Mouse (Mus musculus): ENCODE results near the gene Cd300e. TPM values are rescaled to one million over a fixed set of nuclear protein-coding genes. Genes with fewer than 3 reads are reported as not detected.
A peak's percentile ranks its signal among the peaks of the same experiment; 100 is the strongest.
"Not testable (repeated sequence)": the region's sequence is repeated elsewhere in the genome, so short reads cannot be mapped to it uniquely, and the experiment has no call there.

Cd300e gene
- total RNA-seq, 2 experiments from 2014 or later: not detected

DNA sequence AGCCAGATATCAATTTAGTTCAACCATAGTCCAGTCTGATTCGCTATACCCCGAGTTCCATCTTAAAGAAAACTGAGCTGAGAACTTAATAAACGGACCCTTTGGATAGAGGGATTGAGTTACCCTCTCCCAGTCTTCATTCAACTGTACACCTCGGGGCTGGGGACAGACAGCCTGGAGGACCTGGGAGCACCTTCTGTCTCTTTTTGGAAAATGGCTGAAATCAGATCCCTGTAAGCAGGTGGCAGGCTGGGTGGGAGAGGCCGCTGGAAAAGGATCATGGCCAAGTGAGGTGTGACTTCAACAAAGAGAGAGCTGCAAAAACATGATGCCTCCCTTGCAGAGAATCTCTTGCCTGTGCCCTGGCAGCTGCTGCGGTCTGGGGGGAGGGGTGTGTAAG is 20.2 kb upstream of the Cd300e start:
- no peak for DNase-seq

DNA sequence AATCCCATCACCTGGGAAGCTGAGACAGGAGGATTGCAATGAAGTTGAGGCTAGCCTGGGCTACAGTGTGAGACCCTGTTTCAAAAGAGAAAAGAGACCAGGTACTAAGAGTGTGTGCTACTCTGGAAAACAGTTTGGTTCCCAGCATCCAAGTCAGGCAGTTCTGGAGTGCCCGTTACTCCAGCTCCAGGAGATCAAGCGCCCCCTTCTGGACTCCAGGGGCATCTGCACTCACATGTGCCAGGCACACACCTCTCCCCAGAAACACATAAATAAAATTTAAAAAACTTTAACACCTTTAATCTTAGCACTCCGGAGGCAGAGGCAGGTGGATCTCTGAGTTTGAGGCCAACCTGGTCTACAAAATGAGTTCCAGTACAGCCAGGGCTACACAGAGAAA is 19.4 kb upstream of the Cd300e start:
- no peak for DNase-seq

DNA sequence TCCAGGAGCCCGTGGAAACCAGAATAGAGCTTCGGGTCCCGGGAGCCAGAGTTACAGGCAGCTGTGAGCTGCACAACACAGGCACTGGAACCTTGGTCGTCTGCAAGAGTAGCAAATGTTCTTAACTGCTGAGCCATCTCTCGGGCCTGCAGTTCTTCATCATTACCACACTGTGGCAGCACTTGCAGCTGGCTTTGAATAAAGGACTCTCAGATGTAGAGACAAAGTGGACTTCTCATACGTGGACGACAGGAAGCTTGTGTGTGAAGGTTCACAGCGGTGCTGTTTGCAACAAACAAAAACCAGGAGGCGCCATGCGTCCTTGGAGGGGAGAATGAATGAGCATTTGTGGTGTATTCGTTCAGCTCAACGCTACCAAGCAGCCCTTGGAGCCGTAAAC is 18.9 kb upstream of the Cd300e start:
- peak; percentile 16 for DNase-seq

DNA sequence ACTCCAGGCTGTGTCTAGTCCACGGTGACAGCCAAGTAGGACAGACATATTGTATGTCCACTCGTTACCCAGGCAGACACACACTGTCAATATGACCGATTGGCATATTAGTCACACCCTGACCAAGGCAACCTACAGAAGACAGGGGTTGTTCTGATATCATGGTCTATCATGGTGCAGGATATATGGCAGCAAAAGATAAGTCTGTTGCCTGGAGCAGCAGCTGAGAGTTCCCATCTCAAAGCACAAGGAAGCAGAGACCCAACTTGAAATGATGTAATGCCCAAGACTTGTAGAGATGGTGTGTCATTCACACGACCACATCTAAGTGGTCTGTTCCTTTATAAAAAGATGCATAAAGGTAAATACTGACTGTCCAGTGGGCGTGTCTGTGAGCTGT is 16.7 kb upstream of the Cd300e start:
- no peak for DNase-seq

DNA sequence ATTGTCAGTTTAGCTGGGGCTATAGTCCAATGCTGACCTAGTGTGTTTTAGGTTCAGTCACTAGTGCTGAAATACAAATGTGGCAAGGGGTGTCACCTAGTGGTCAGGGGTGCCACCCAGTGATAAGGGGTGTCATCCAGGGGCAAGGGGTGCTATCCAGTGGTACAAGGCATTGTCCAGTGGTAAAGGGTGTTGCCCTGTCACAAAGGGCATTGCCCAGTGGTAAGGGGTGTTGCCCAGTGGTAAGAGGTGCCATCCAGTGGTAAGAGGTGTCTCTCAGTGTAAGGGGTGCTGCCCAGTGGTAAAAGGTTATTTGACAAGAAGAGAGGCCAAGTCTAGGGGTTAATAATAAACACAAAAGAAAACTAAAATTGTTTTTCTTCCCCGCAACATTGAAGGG is 15.5 kb upstream of the Cd300e start:
- no peak for DNase-seq

DNA sequence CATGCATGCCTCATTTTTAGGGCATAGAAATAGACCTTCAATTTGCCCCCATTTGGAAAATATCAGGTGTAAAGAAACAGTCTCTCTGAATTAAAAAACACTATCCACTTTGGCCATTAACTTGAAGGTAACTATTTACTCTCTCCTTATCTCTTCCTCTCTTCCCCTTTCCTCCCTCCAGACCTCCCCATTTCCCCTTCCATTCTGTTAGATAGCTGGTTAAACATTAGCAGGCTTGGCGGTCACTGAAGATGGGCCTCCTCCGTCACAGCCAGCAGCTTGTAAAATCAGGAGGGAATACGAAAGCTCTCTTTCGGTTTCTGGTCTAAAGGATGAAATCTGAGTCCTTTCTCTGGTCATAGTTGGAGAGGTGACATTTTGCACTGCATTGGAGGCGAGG is 13.9 kb upstream of the Cd300e start:
- no peak for DNase-seq

DNA sequence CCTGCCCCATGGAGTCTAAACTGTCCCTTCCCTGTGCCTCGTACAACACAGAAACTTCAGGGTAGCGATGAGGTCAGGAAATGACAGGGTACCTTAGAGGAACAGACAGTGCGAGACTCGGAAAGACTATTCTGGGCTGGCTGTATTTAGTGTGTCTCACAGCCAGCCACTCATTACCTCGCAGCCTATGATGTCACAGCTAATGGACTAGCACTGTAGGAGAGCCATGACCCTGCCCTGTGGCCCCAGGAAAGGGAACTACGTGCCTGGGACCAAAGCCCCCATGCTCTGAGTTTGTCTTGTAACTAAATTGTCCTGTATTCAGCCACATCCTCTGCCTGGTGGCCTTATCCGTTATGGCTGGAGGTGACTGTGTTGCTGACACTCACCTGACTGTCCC is 13.4 kb upstream of the Cd300e start:
- DNase-seq: no peak

DNA sequence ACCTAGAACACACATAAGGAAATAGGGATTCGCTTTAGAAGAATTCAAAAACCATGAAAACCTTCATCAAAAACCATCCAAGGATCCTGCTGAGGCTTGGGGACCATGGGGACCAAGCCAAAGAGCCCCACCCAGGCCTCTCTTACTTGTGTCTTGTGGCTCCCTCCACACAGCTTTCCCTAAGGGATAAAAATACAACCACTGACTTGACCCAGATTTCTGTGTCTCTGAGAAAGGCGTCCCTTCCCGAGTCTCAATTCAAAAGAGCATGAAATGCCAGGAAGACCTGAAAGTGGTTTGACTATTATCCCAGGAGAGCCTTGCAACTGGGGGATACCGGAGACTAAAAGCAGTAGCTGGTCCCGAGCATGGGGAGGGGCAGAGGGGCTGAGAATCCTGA is 11.0 kb upstream of the Cd300e start:
- DNase-seq: no peak

DNA sequence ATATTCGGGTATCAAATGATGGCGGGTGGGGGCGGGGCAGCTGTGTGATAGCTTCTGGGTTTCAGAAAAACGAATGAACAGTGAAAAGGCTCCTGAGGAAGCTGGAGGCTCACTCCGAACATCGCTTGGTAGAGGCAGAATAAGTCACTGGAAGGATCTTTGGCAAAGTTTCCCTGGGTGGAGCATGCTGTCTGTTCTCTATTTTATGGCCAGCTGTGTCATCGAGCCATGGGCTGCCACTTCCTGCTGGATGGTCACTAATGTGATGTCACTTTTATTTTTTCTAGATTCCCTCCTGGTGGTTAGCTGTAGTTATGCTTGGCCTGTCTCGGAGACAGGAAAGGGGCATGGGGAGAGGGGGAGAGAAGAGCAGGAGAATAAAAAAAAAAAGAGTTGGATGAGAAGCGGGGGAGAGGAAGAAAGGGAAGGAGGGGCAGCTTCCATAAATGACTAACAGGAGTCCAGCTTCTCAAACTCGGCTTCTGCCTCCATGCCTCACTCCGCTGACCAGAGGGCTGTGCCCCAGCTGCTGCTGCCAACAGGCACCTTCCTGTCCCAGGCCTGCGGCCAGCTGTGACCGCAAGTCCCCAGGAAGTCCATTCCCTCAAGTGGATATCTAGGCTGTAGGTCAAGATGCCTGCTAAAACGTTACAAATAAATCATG is 9.8 kb upstream of the Cd300e start:
- peak; percentile 45 for DNase-seq

DNA sequence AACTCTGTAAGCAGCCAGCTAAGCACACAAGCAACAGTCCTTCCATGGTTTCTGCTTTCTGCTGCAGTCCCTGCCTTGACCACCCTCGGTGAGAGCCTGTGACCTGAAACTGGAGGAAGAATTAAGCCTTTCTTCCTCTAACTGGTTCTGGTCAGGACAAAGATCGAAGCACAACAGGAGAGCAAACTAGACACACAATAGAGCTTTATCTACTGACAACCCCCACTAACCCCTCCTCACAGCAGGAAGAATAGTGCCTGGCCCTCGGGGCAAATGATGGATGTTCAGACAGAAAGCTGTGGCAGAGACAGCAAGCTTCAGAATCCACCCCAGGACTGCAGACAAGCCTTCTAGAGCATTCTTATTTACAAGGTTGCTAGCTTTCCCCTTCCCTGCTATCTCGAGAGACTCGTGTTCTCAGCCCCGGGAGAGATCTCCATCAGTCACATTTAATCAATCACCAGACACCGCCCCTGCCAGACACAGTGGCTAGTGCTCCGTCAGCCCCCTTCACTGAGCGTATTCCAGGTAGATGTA is 9.1 kb upstream of the Cd300e start:
- DNase-seq: no peak

DNA sequence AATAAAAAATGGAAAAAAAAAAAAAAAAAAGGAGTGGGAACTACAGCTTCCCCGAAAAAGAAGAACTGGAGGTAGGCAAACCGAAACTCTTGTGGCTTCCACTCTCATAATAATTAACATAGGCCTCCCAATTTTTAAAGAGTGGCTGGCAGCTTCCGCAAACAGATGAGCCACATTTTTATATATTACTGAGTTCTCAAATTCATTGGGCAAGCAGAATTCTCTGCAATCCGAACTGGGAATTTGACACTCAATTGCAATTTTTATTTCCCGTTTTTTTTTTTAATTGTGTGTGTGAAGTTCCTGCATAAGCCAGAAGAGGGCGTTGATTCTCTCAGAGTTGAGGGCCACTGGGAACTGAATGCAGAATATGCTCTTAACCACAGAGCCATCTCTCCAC is 4.8 kb upstream of the Cd300e start:
- DNase-seq: no peak

DNA sequence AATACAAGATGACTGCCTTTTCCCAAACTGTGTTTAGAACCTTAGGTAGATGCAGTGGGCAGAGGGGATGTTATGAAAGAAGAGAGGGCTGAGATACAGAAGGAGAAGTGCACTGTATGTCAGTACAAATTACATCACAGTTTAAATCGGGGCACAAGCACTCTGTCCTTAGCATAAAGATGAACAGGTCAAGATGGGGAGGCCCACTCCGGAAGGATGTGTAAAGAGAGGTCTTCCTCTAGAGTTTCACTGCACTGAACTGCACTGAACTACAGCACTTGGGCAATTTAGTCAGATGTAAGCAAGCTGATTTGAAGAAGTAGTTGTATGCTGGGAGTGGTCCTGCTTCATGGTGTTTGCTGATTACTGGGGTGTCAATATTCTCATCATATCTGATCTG is 2.2 kb downstream of the Cd300e start:
- no peak for DNase-seq

DNA sequence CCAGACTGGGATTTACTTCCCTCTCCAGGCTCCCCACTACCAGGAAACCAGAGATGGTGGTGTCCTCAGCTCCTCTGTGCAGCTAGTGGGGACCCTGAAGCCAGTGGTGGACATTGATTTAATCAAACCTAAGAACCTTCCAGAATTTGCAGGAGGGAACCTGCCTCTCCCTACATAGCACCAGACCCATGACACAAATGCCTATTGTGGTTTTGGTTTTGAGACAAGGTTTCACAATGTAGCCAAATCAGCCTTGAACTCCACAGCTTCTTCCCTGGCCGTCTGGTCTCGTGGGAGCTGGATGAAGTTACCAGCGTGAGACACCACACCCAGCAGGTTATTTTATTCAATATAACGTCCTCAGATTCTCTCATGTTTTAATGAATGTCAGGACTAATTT is 3.3 kb downstream of the Cd300e start:
- no peak for DNase-seq

DNA sequence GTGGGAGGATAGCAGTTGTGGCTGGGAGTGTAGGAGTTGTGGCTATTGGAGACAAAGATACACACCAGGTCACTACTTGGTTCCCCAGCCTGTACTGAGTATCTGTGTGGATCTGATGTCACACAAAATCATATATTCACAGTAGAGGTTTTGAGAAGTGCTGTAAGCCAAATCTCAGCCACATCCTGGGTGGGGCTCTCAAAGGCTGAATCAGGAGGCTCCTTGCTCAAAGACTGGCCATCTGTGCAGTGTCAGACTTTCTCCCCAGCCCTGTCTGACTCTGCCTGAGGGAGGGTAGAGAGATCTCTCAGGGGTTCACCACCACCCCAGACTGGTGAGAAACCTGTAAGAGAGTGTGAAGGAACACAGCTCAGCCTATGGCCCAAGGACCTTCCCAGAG is 7.4 kb downstream of the Cd300e start:
- DNase-seq: no peak

DNA sequence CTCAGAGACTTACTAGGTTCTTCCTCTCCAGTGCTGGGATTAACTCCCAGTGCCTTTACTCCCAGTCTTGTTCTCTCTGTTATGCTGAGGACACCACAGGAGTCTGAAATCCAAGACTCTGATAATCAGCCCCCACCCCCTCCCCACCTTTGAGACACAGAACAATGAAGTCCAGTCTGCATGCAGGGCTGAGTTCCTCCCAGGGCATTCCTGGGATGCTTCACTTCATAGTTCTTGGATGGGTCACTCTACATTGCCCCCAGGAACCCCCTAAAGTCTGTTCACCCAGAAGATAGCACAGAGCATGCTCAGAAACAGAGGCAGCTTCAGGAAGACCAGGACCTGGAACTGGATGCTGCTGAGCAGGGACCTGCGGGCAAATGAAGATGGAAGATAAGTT is 9.0 kb downstream of the Cd300e start:
- DNase-seq: no peak

DNA sequence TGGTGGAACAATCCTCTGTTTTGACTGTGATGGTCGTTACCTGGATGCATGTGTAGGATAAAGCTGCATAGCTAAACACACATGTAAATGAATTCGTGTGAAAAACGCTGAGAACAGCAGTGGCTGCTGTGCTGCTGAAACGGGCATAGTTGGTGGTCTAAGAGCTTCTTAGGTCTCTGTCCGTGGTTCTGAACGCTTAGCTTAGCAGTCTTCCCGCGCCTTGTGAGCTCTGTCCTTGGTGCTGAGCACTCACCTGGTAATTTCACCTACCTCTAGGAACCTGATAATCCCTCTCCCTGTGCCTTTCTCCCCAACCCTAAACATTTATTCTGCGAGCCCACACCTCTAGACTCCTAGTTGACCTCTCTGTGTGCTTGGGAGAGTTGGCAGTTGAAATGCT is 9.8 kb downstream of the Cd300e start:
- DNase-seq: no peak

DNA sequence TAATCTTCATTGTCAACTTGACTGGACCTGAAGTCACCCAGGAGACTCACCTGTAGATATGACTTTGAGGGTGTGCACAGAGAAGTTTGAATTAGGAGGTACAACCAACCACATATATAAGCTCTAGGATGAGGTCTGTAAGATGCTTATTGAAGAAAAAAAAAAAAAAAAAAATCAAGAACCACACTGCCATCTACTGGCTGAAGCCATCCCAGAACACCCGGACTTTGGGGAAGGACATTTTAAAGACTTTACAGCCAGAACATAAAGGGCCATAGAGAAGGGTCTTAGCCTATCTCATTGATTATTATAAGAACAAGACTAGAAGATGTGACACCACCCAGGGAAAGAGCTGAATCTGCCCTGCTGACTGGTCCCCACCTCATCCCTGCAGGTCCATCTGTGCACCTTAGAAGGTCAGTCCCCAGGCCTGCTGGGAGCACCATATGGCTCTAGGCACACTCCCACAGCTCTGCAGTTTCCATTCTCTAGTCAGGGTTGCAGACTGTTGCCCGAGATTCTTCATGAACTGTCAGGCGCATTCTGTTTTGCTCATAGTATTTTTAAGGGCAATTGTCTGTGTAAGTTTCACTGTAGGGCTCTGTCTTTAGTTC is 12.6 kb downstream of the Cd300e start:
- no peak for DNase-seq

DNA sequence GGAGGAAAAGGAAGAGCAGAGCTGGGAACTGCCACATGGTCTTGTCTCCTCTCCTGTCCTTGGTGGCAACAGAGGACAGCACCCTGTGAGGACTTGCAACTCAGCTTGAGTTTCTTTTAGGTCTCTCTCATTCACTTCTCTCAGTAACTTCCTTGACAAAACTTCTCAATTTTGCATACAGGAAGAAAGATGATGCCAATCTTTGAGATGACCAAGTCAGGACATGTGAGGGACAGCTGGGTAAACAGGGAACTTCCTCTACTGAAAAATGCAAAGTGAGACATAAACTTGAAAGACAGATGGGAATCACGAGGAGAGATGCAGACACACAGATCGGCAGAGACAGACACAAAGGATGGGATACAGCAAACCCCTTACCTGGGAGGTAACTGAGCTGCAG is 13.7 kb downstream of the Cd300e start, which contains the start of gene Cd300ld3:
Cd300ld3 (minus strand) TSS at position 151 of the 400 bp plus-strand sequence.
- no peak for DNase-seq

DNA sequence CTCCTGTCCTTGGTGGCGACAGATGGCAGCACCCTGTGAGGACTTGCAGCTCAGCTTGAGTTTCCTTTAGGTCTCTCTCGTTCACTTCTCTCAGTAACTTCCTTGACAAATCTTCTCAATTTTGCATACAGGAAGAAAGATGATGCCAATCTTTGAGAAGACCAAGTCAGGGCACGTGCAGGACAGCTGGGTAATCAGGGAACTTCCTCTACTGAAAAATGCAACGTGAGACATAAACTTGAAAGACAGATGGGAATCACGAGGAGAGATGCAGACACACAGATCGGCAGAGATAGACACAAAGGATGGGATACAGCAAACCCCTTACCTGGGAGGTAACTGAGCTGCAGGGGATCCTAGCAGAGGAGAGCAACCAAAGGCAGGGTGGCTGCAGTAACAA is 24.3 kb downstream of the Cd300e start, which contains the start of gene Cd300ld5:
Cd300ld5 (minus strand) TSS at position 101 of the 400 bp plus-strand sequence.
- DNase-seq: not testable (repeated sequence)

DNA sequence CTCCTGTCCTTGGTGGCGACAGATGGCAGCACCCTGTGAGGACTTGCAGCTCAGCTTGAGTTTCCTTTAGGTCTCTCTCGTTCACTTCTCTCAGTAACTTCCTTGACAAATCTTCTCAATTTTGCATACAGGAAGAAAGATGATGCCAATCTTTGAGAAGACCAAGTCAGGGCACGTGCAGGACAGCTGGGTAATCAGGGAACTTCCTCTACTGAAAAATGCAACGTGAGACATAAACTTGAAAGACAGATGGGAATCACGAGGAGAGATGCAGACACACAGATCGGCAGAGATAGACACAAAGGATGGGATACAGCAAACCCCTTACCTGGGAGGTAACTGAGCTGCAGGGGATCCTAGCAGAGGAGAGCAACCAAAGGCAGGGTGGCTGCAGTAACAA is 35.1 kb downstream of the Cd300e start, which contains the start of gene Cd300ld4:
Cd300ld4 (minus strand) TSS at position 101 of the 400 bp plus-strand sequence.
- DNase-seq: not testable (repeated sequence)

DNA sequence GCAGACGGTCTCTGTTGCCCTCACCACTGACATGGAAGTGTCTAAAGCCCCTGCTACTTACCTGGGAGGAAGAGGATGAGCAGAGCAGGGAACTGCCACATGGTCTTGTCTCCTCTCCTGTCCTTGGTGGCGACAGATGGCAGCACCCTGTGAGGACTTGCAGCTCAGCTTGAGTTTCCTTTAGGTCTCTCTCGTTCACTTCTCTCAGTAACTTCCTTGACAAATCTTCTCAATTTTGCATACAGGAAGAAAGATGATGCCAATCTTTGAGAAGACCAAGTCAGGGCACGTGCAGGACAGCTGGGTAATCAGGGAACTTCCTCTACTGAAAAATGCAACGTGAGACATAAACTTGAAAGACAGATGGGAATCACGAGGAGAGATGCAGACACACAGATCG is 45.9 kb downstream of the Cd300e start, which contains the start of gene Cd300ld2:
Cd300ld2 (minus strand) TSS at position 101 of the 400 bp plus-strand sequence.
- not testable (repeated sequence) for DNase-seq

DNA sequence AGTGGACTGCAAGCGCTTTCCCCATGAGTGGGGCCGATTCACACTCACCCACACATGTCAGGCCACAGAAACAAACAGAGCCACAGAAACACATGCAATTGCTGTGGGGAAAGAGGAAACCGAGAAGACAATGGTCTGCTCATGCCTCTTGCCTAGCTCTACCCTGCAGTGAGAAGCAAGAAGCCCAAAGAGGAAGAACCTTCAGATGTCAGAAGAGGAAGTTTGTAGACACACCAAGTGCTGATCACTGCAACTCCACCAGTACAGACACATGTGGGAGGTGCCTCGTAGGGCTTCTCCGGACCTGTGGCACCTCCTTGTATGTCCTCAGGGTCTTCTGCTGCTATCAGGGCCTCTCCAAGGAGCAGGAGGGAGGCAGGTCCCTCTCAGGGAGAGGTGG is 57.9 kb downstream of the Cd300e start:
- DNase-seq: no peak
